20 mouse cellular contexts compared by ENCODE assay signal in genomic region chr5:121575867-121576266, GRCm38 (mm10). TPM values are rescaled to one million over a fixed set of nuclear protein-coding genes. Genes with fewer than 3 reads are reported as not detected.
A peak's percentile ranks its signal among the peaks of the same experiment; 100 is the strongest.
DNase-seq lines count a peak whose midpoint lies in the region; TF ChIP-seq lines count a peak whose summit lies in the region.
"Had no signal": no experiment of that assay in that cellular context is flagged by ENCODE, and none has a peak within 500 bp of the region (broad histone marks: within the 10 kb centered on the region; RNA-seq: fewer than 3 reads in every experiment).

No protein-coding gene starts in this region.

- peak overlapping the region; percentile 43 for H3K4me3 ChIP-seq in E14TG2a.4 (replicated peaks; ENCODE audit: low read length)
- H3K4me3 ChIP-seq: embryonic facial prominence, embryonic 10.5 days; embryonic facial prominence, embryonic 12.5 days; forebrain, embryonic 13.5 days; forebrain, embryonic 15.5 days had no signal

- intact Hi-C loops in gastrocnemius, postnatal 36 days (cut with DNase I), result no loop called here

- TF ChIP-seq CTCF in E14TG2a.4 (conservative IDR thresholded peaks at IDR 0.05; ENCODE audit: low read length), result no peak

- peak; percentile 64 for DNase-seq in ES-CJ7 (ENCODE audit: low read depth, low spot score)
- peak; percentile 57 for DNase-seq in ZHBTc4 (ENCODE audit: low read depth, low spot score)
- no peak for DNase-seq in spleen, adult 18-20 months
- no peak for DNase-seq in gastrocnemius, postnatal 36 days
- DNase-seq: adrenal gland, adult 2 months; adrenal gland, postnatal 10 days; adrenal gland, postnatal 36 days; cerebellum, adult 11-12 months; cerebellum, adult 2 months; cerebellum, adult 9-10 months; cerebellum, postnatal 10 days; cerebellum, postnatal 25 days; forebrain, postnatal 0 days had no signal

- peaks cover 100% of the 10 kb centered on the region for H3K36me3 ChIP-seq in E14TG2a.4 (ENCODE audit: insufficient read depth, low read length)

- H3K9me3 ChIP-seq in E14TG2a.4 (ENCODE audit: low read length), result no peaks in the 10 kb centered on the region
- H3K9me3 ChIP-seq: embryonic facial prominence, embryonic 10.5 days; embryonic facial prominence, embryonic 12.5 days; forebrain, embryonic 13.5 days; forebrain, embryonic 15.5 days had no signal

- H3K4me1 ChIP-seq in E14TG2a.4 (replicated peaks; ENCODE audit: low read depth, low read length), result peaks cover 72% of the 10 kb centered on the region
- H3K4me1 ChIP-seq: embryonic facial prominence, embryonic 10.5 days; embryonic facial prominence, embryonic 12.5 days; forebrain, embryonic 13.5 days; forebrain, embryonic 15.5 days had no signal

- no peaks in the 10 kb centered on the region for H3K27me3 ChIP-seq in E14TG2a.4 (ENCODE audit: insufficient read depth, low read length)
- H3K27me3 ChIP-seq: embryonic facial prominence, embryonic 12.5 days; forebrain, embryonic 13.5 days; forebrain, embryonic 15.5 days had no signal

RNA-seq across cellular contexts. Expression of gene Aldh2, which starts 17.8 kb away (rescaled TPM):
- 100 to 1,000 TPM; 112 to 171 TPM for total RNA-seq in gastrocnemius, postnatal 36 days (2021)

RNA-seq across cellular contexts. Expression of gene Mapkapk5, which starts 30.2 kb away (rescaled TPM):
- 10 to 100 TPM; 79.5 to 81.0 TPM for total RNA-seq in gastrocnemius, postnatal 36 days (2021)

RNA-seq across cellular contexts. Expression of gene Adam1a, which starts 30.6 kb away (rescaled TPM):
- total RNA-seq in gastrocnemius, postnatal 36 days (2021), result 1 to 10 TPM; 1.6 to 1.7 TPM

RNA-seq across cellular contexts. Expression of gene Gm42878, which starts 30.6 kb away (rescaled TPM):
- not detected for total RNA-seq in gastrocnemius, postnatal 36 days (2021)
- total RNA-seq: adrenal gland, adult 2 months; adrenal gland, postnatal 36 days; ES-E14; MEL had no signal

RNA-seq across cellular contexts. Expression of gene Acad12, which starts 42.9 kb away (rescaled TPM):
- 10 to 100 TPM; 21.3 to 22.4 TPM for total RNA-seq in gastrocnemius, postnatal 36 days (2021)

Comparison
In these comparisons a context has a peak if more than half of its experiments do, and no peak if none do; other contexts are left out.
1. DNase-seq: peak in ES-CJ7 (single experiment) and ZHBTc4 (single experiment); none in spleen, adult 18-20 months (0 of 2) and gastrocnemius, postnatal 36 days (0 of 2).